Mouse (Mus musculus): ENCODE measurements around the gene Pomc. TPM values are rescaled to one million over a fixed set of nuclear protein-coding genes. Genes with fewer than 3 reads are reported as not detected.
"Not testable (repeated sequence)": the region's sequence is repeated elsewhere in the genome, so short reads cannot be mapped to it uniquely, and the experiment has no call there.

The Pomc gene
- polyA plus RNA-seq, 1 experiment from 2014 or later, result 1.7 TPM

- Histone ChIP-seq H3K36me3 (ENCODE audit: control insufficient read depth, insufficient read depth, low read length) (no peaks in the 10 kb centered on the region), H3K4me3 (ENCODE audit: low read depth, low read length) (no peak overlapping the region), H3K4me1 (replicated peaks; ENCODE audit: control insufficient read depth, insufficient read depth, low read length) (0 out of 2 replicates have a peak, but pooled peaks cover 3% of the 10 kb centered on the region), H3K27ac (ENCODE audit: low read depth, low read length) (no peak overlapping the region), H3K9me3 (ENCODE audit: control insufficient read depth, low read length) (no peaks in the 10 kb centered on the region), H3K4me2 (no peak overlapping the region), H3K9ac (ENCODE audit: low read depth, low read length) (no peak overlapping the region), H3K27me3 (replicated peaks; ENCODE audit: control insufficient read depth, insufficient read depth, low read length) (no peaks in the 10 kb centered on the region)
- 56% methylated on average over 3 of the region's 3 CpGs for WGBS
- no peak for DNase-seq (ENCODE audit: low spot score)
- ATAC-seq (replicated peaks; ENCODE audit: low FRiP score), result no peak
Observed at GRCm38 (mm10) chr12:3918577-3918976, 36.2 kb upstream of the Pomc start.

GRCm38 (mm10) chr12:3919423-3919822 lies 35.3 kb upstream of the Pomc start:
- ATAC-seq (replicated peaks; ENCODE audit: low FRiP score), result peak; percentile 70
- DNase-seq (ENCODE audit: low spot score), result no peak
- Histone ChIP-seq H3K9ac (ENCODE audit: low read depth, low read length) (no peak overlapping the region), H3K36me3 (ENCODE audit: control insufficient read depth, insufficient read depth, low read length) (no peaks in the 10 kb centered on the region), H3K9me3 (ENCODE audit: control insufficient read depth, low read length) (no peaks in the 10 kb centered on the region), H3K4me3 (ENCODE audit: low read depth, low read length) (no peak overlapping the region), H3K27me3 (replicated peaks; ENCODE audit: control insufficient read depth, insufficient read depth, low read length) (no peaks in the 10 kb centered on the region), H3K27ac (ENCODE audit: low read depth, low read length) (no peak overlapping the region), H3K4me2 (no peak overlapping the region), H3K4me1 (replicated peaks; ENCODE audit: control insufficient read depth, insufficient read depth, low read length) (0 out of 2 replicates have a peak, but pooled peaks cover 3% of the 10 kb centered on the region)
- WGBS, result 68% methylated on average over 3 of the region's 3 CpGs

DNA sequence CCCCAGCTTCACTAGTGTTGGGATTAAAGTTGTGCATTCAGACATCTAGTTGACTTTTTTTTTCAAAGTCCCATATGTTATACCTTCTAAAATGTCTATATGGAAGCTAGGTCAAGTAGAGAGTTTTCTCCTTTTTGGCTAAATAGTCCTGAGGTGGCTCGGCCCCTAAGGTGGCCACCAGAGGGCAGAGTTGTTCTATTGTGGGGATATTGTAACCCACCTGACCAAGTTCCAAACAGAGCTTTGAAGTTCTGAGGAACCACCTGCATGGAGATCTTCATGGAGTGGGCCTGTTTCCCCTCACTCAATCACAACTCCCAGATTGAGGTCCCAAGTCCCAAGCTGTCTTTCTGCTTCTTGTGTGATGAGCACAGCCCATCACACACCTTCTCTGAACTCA lies 28.6 kb upstream of the Pomc start:
- Histone ChIP-seq H3K27ac (ENCODE audit: low read depth, low read length) (no peak overlapping the region), H3K9ac (ENCODE audit: low read depth, low read length) (no peak overlapping the region), H3K4me3 (ENCODE audit: low read depth, low read length) (no peak overlapping the region), H3K9me3 (ENCODE audit: control insufficient read depth, low read length) (no peaks in the 10 kb centered on the region), H3K4me2 (no peak overlapping the region), H3K36me3 (ENCODE audit: control insufficient read depth, insufficient read depth, low read length) (no peaks in the 10 kb centered on the region), H3K27me3 (replicated peaks; ENCODE audit: control insufficient read depth, insufficient read depth, low read length) (no peaks in the 10 kb centered on the region), H3K4me1 (replicated peaks; ENCODE audit: control insufficient read depth, insufficient read depth, low read length) (no peaks in the 10 kb centered on the region)
- DNase-seq (ENCODE audit: low spot score) (no peak), ATAC-seq (replicated peaks; ENCODE audit: low FRiP score) (no peak)
- 3% methylated on average over 1 of the region's 1 CpGs for WGBS

GRCm38 (mm10) chr12:3928841-3929240 lies 25.9 kb upstream of the Pomc start:
- WGBS, result 82% methylated on average over 3 of the region's 3 CpGs
- Histone ChIP-seq H3K4me2 (no peak overlapping the region), H3K4me1 (replicated peaks; ENCODE audit: control insufficient read depth, insufficient read depth, low read length) (no peaks in the 10 kb centered on the region), H3K27ac (ENCODE audit: low read depth, low read length) (no peak overlapping the region), H3K36me3 (ENCODE audit: control insufficient read depth, insufficient read depth, low read length) (no peaks in the 10 kb centered on the region), H3K9ac (ENCODE audit: low read depth, low read length) (no peak overlapping the region), H3K27me3 (replicated peaks; ENCODE audit: control insufficient read depth, insufficient read depth, low read length) (no peaks in the 10 kb centered on the region), H3K4me3 (ENCODE audit: low read depth, low read length) (no peak overlapping the region), H3K9me3 (ENCODE audit: control insufficient read depth, low read length) (no peaks in the 10 kb centered on the region)
- no peak for ATAC-seq (replicated peaks; ENCODE audit: low FRiP score)
- no peak for DNase-seq (ENCODE audit: low spot score)

- H3K9me3 ChIP-seq (ENCODE audit: control insufficient read depth, low read length); ATAC-seq (replicated peaks; ENCODE audit: low FRiP score); DNase-seq (ENCODE audit: low spot score); H3K27ac ChIP-seq (ENCODE audit: low read depth, low read length); H3K4me3 ChIP-seq (ENCODE audit: low read depth, low read length); H3K4me2 ChIP-seq; H3K36me3 ChIP-seq (ENCODE audit: control insufficient read depth, insufficient read depth, low read length); H3K4me1 ChIP-seq (replicated peaks; ENCODE audit: control insufficient read depth, insufficient read depth, low read length); H3K27me3 ChIP-seq (replicated peaks; ENCODE audit: control insufficient read depth, insufficient read depth, low read length); H3K9ac ChIP-seq (ENCODE audit: low read depth, low read length): not testable (repeated sequence)
- 87% methylated on average over 32 of the region's 47 CpGs for WGBS
Observed at GRCm38 (mm10) chr12:3930090-3930865, 24.5 kb upstream of the Pomc start.

DNA sequence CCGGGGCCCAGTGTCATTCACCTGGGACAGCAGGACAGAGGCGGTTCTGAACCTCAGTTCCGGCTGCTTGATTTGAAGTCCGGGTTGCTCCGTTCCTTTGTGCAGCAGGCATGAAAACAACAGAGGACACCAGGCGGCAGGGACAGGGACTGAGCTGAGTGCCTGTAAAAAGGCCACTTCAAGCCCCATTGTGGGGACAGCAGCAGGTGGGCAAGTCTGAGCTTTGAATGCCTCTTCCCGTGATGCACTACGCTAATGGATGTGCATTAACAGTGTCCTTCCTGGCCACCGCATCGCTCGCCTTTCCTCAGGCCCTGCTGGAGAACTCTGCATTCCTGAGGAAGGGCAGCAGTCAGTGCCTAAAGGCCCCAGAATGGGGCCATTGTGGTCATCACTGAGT lies 12.7 kb upstream of the Pomc start:
- Histone ChIP-seq H3K9ac (ENCODE audit: low read depth, low read length) (no peak overlapping the region), H3K4me2 (no peak overlapping the region), H3K27me3 (replicated peaks; ENCODE audit: control insufficient read depth, insufficient read depth, low read length) (no peaks in the 10 kb centered on the region), H3K4me3 (ENCODE audit: low read depth, low read length) (no peak overlapping the region), H3K27ac (ENCODE audit: low read depth, low read length) (no peak overlapping the region), H3K4me1 (replicated peaks; ENCODE audit: control insufficient read depth, insufficient read depth, low read length) (no peaks in the 10 kb centered on the region), H3K9me3 (ENCODE audit: control insufficient read depth, low read length) (no peaks in the 10 kb centered on the region), H3K36me3 (ENCODE audit: control insufficient read depth, insufficient read depth, low read length) (no peaks in the 10 kb centered on the region)
- DNase-seq (ENCODE audit: low spot score) (no peak), ATAC-seq (replicated peaks; ENCODE audit: low FRiP score) (no peak)
- WGBS, result 48% methylated on average over 11 of the region's 11 CpGs

- no peak overlapping the region for H3K27ac ChIP-seq (ENCODE audit: low read depth, low read length)
- 64% methylated on average over 4 of the region's 4 CpGs for WGBS
- H3K4me3 ChIP-seq (ENCODE audit: low read depth, low read length), result no peak overlapping the region
- H3K9me3 ChIP-seq (ENCODE audit: control insufficient read depth, low read length), result no peaks in the 10 kb centered on the region
- H3K36me3 ChIP-seq (ENCODE audit: control insufficient read depth, insufficient read depth, low read length), result no peaks in the 10 kb centered on the region
- no peaks in the 10 kb centered on the region for H3K4me1 ChIP-seq (replicated peaks; ENCODE audit: control insufficient read depth, insufficient read depth, low read length)
- no peaks in the 10 kb centered on the region for H3K27me3 ChIP-seq (replicated peaks; ENCODE audit: control insufficient read depth, insufficient read depth, low read length)
- H3K4me2 ChIP-seq, result no peak overlapping the region
- ATAC-seq (replicated peaks; ENCODE audit: low FRiP score) (no peak), DNase-seq (ENCODE audit: low spot score) (no peak)
- no peak overlapping the region for H3K9ac ChIP-seq (ENCODE audit: low read depth, low read length)
Observed at GRCm38 (mm10) chr12:3944454-3945073, 10.2 kb upstream of the Pomc start.

DNA sequence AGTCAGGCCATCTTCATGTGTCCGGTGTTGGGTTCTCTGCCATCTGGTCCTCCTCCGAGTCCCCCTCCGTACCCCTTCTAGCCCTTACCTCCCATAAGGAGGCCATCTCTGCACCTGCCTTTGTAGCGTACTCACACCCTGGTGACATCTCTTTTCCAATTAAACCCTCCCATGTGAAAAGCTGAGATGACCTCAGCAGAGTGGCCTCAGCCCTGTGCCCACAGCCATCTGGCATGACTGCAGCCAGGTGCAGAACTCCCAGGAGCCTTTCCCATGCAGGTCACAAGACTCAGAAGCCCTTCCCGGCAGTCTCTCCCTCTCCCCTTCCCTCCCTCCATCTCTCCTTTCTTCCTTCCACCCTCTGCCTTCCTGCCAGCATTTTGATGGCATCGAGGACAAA lies 7.2 kb upstream of the Pomc start:
- Histone ChIP-seq H3K4me1 (replicated peaks; ENCODE audit: control insufficient read depth, insufficient read depth, low read length) (no peaks in the 10 kb centered on the region), H3K4me3 (ENCODE audit: low read depth, low read length) (no peak overlapping the region), H3K27ac (ENCODE audit: low read depth, low read length) (no peak overlapping the region), H3K36me3 (ENCODE audit: control insufficient read depth, insufficient read depth, low read length) (no peaks in the 10 kb centered on the region), H3K27me3 (replicated peaks; ENCODE audit: control insufficient read depth, insufficient read depth, low read length) (no peaks in the 10 kb centered on the region), H3K9ac (ENCODE audit: low read depth, low read length) (no peak overlapping the region), H3K4me2 (no peak overlapping the region), H3K9me3 (ENCODE audit: control insufficient read depth, low read length) (no peaks in the 10 kb centered on the region)
- DNase-seq (ENCODE audit: low spot score), result no peak
- WGBS, result 70% methylated on average over 6 of the region's 6 CpGs
- no peak for ATAC-seq (replicated peaks; ENCODE audit: low FRiP score)

GRCm38 (mm10) chr12:3955371-3955770 lies 620 bp downstream of the Pomc start:
- Histone ChIP-seq H3K36me3 (ENCODE audit: control insufficient read depth, insufficient read depth, low read length) (no peaks in the 10 kb centered on the region), H3K27me3 (replicated peaks; ENCODE audit: control insufficient read depth, insufficient read depth, low read length) (peaks cover 17% of the 10 kb centered on the region), H3K27ac (ENCODE audit: low read depth, low read length) (no peak overlapping the region), H3K4me3 (ENCODE audit: low read depth, low read length) (no peak overlapping the region), H3K4me1 (replicated peaks; ENCODE audit: control insufficient read depth, insufficient read depth, low read length) (peaks cover 4% of the 10 kb centered on the region; the same call in 1 of the 2 replicates), H3K9me3 (ENCODE audit: control insufficient read depth, low read length) (no peaks in the 10 kb centered on the region), H3K9ac (ENCODE audit: low read depth, low read length) (no peak overlapping the region), H3K4me2 (no peak overlapping the region)
- DNase-seq (ENCODE audit: low spot score) (no peak), ATAC-seq (replicated peaks; ENCODE audit: low FRiP score) (no peak)
- 31% methylated on average over 10 of the region's 10 CpGs for WGBS

Measured in liver, embryonic 11.5 days (tissue).